Mouse (Mus musculus) liver (tissue): ENCODE measurements around the gene Wdr38.
A peak's percentile ranks its signal among the peaks of the same experiment; 100 is the strongest.
"Not testable (repeated sequence)": the region's sequence is repeated elsewhere in the genome, so short reads cannot be mapped to it uniquely, and the experiment has no call there.

Experiments
- DNase-seq: peaks from one replicate; pipeline ENCODE4 v3.0.0-alpha.2; 2020; ENCODE audit warnings: mixed read lengths

The Wdr38 gene

GRCm38 (mm10) chr2:38999381-38999780, 2.1 kb downstream of the Wdr38 start:
- no peak for DNase-seq

GRCm38 (mm10) chr2:38999910-39000586, 2.8 kb downstream of the Wdr38 start:
- DNase-seq = no peak

- DNase-seq = no peak
These were observed 3.3 kb downstream of the Wdr38 start for GRCm38 (mm10) chr2:39000587-39000919.

GRCm38 (mm10) chr2:39001866-39002265, 4.6 kb downstream of the Wdr38 start:
- no peak for DNase-seq

DNA sequence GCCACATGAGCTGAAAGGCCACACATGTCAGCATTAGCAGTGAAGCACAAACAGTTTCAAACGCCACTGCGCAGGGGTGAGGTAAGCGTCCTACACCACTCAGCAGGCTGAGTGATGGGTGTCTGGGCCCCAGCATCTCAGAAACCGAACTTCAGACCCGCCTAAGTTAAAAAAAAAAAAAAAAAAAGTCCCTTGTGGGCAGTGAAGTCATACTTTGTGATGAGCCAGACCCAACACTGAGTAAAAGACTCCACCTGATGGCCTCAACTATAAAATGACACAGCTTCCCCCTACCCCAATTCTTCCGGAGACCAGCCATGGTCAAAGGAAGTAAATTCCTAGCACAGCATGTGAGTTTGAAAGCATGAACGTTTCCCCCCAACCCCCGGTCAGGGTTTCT, 5.8 kb downstream of the Wdr38 start:
- DNase-seq = no peak

DNA sequence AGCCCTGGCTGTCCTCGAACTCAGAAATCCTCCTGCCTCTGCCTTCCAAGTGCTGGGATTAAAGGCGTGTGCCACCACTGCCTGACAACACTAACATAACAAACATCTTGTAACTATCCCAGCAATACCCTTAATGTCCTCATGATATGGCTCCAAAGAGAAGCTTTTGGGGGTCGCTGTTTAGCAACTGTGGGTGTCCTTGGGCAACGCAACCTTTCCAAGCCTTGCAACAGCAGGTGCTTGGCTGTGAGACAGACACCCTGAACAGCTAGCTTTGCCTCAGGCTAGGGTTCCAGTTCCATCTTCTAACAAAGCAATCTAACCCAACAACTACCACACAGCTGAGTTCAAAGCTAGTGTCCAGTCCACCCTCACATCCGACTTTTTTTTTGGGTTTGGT, 6.2 kb downstream of the Wdr38 start:
- no peak for DNase-seq

- DNase-seq = no peak
These were observed 7.1 kb downstream of the Wdr38 start for GRCm38 (mm10) chr2:39004372-39004771.

GRCm38 (mm10) chr2:39004880-39005435, 7.7 kb downstream of the Wdr38 start, which contains the start of gene Arpc5l:
TSS of gene Arpc5l (plus strand) at chr2:39005348.
- peak; percentile 94 for DNase-seq

DNA sequence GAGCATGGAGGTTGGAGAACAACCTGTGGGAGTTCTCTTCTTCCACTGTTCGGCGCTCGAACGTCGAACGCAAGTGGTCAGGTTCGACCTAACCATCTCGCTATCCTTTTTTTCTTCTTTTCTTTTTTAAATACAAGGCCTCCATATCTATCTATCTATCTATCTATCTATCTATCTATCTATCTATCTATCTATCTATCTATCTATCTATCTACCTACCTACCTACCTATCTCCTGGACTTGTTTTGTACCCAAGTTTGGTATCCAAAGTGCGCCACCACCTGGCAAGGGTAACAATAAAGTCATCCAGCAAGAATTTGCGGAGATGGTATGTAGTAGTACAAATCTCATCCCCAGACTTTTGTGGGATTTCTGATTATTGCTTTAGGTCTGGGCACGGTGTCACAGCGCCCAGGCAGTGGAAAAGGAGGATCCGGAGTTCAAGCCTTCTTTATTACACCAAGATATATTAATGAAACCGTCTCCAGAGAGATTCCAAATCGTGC, 8.4 kb downstream of the Wdr38 start, which contains the start of gene Rpl35:
Gene Rpl35 (minus strand): TSS at position 51 of the 506 bp plus-strand sequence.
- DNase-seq = peak; percentile 79

- DNase-seq = no peak
These were observed 9.0 kb downstream of the Wdr38 start for GRCm38 (mm10) chr2:39006149-39006730.

DNA sequence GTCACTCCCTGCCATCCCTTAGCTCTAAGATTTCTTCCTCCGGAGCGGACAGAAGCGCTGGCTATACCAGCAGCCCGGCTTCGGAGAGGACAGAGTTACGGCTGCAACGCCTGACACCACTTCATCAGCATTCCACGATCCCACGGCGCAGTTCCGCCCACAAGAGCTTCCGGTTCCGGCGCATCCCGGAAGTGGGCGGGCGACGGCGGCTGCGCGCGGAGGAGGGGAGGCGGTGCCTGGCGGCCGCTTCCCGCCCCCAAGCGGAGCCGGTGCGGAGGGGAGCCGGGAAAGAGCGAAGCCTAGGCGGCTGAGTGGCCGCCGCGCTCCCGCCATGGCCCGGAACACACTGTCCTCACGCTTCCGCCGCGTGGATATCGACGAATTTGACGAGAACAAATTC, 10.6 kb downstream of the Wdr38 start:
- DNase-seq = peak; percentile 95

GRCm38 (mm10) chr2:39008350-39008851, 11.1 kb downstream of the Wdr38 start:
- DNase-seq = peak; percentile 52

DNA sequence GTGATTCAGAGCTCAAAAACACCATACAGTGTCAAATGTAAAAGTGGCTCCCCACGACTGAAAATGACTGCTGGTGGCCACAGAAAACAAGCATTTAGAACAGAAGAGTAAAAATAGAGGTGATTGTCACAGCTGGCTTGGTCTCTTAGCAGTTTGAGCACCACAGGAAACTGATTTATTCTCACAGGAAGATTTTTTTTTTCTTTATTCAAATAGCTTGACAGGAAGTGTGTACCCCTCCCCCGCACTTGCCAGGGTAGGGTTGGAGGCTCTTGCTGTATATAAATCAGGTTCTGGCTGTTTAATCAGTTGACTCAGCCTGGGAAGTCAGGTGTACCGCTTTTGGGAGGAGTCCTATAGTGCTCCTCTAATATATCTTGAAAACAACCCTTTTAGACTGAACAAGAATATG, 11.7 kb downstream of the Wdr38 start:
- DNase-seq = no peak

DNA sequence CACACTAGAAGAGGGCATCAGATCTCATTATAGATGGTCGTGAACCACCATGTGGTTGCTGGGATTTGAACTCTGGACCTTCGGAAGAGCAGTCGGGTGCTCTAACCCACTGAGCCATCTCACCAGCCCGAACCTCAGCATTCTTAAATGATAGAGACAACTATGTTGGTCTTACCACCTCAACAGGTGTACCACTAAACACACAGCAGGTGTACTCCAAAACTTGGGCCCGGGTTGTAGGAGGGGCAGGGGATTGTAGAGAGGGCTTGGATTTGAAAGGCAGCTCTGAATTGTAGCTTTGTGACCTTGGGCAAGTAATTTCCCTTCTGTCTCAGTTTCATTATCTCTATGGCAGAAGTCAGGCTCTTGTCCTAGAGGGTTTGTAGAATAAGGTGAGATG, 12.9 kb downstream of the Wdr38 start:
- not testable (repeated sequence) for DNase-seq

- DNase-seq = no peak
These were observed 14.0 kb downstream of the Wdr38 start for GRCm38 (mm10) chr2:39011264-39011663.

- no peak for DNase-seq
These were observed 14.7 kb downstream of the Wdr38 start for GRCm38 (mm10) chr2:39011971-39012370.

DNA sequence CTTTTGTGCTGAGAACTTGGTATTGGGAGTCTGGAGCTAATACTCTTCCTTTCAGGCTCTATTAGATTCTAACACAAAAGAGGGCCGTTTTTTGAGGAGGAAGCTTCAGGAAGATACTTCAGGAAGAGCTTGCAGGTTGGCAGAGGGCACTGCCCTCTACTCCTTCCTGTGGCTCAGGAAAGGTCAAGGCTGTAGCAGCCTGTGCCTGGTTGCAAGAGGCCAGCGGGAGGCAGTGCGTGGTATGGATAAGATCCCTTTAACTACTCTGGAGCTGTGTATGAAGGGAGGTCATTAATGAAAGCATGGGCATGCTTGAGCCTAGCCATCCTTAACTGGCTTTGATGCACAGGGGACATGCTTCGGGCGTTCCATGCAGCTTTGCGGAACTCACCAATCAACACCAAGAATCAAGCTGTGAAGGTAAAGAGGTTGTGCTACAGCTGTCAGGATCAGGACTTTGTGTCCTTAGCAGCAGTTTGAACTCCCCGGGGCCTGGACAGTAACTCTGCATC, 15.5 kb downstream of the Wdr38 start:
- no peak for DNase-seq

- DNase-seq = no peak
These were observed 19.3 kb downstream of the Wdr38 start for GRCm38 (mm10) chr2:39016581-39016980.

- DNase-seq = no peak
These were observed 22.7 kb downstream of the Wdr38 start for GRCm38 (mm10) chr2:39020004-39020403.

DNA sequence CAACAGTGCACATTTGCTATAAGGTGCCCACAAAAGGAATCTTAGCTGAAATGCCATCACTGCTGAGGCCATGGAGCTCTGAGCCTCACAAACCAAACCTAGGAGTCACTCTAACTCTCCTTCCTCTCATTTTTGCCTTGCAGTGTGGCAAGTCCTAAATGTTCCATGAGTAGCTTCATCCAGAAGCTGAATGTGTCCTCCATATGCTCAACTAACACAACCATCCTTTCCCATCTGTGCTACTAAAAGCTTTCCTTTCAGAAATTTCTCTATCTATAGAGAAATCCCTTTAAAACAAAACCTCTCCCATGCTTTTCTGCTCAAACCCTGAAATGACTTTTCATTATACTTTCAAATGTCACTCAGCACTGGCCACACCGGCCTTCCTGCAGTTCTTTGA, 34.3 kb downstream of the Wdr38 start:
- no peak for DNase-seq

DNA sequence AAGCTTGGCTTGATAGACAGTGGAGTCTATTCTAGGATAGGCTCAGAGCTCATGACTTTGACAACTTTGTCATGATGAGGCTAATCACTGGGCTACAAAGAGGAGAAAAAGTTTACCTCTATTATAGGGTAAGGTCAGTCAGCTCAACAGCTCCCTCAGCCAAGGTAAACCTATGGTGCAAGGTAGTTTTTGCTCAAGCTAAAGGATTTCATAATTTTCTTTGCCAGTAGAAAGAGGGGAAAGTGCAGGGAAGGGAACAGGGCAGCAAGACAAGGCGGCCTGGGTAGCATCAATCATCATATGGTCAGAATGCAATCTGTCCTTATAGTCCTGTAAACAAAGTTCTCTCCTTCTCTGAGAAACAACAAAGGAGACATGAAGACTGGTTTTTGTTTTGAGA, 42.9 kb downstream of the Wdr38 start:
- no peak for DNase-seq

- DNase-seq = no peak
These were observed 51.2 kb downstream of the Wdr38 start for GRCm38 (mm10) chr2:39048515-39048914.
